Mouse (Mus musculus) limb, embryonic 15.5 days (tissue): ENCODE measurements around the gene Tm9sf4. TPM values are rescaled to one million over a fixed set of nuclear protein-coding genes. Genes with fewer than 3 reads are reported as not detected.

Experiments
- ATAC-seq: fragments of 200-750 bp; cut with Nextera tagmentation; 2 replicates; pipeline ENCODE4 v1.8.0; 2017; ENCODE audit warnings: low read depth, moderate TSS enrichment; ENCODE audit not compliant: insufficient number of reproducible peaks, low FRiP score, low TSS enrichment
- H3K27ac ChIP-seq: fragments of 300-500 bp; sonication (generic); 2 replicates; pipeline ENCODE4 v1.5.1; 2015; ENCODE audit warnings: moderate library complexity, mild to moderate bottlenecking, inconsistent platforms
- H3K27me3 ChIP-seq: fragments of 300-500 bp; sonication (generic); 2 replicates; pipeline ENCODE4 v1.6.1; 2015; ENCODE audit warnings: inconsistent platforms
- H3K36me3 ChIP-seq: fragments of 300-500 bp; sonication (generic); 2 replicates; pipeline ENCODE4 v1.6.1; 2015; ENCODE audit warnings: inconsistent platforms
- H3K4me1 ChIP-seq: fragments of 300-500 bp; sonication (generic); 2 replicates; pipeline ENCODE4 v1.6.1; 2015; ENCODE audit warnings: inconsistent platforms
- H3K4me2 ChIP-seq: fragments of 300-500 bp; sonication (generic); 2 replicates; pipeline ENCODE4 v1.6.1; 2015; ENCODE audit warnings: mild to moderate bottlenecking, inconsistent platforms
- H3K4me3 ChIP-seq: fragments of 300-500 bp; sonication (generic); 2 replicates; pipeline ENCODE4 v1.5.1; 2015; ENCODE audit warnings: mild to moderate bottlenecking, inconsistent platforms
- H3K9ac ChIP-seq: fragments of 300-500 bp; sonication (generic); 2 replicates; pipeline ENCODE4 v1.6.1; 2015; ENCODE audit warnings: inconsistent platforms
- H3K9me3 ChIP-seq: fragments of 300-500 bp; sonication (generic); 2 replicates; pipeline ENCODE4 v1.6.1; 2016; ENCODE audit warnings: inconsistent platforms
- WGBS: fragments of 180-500 bp; shearing (Covaris S2); methylation state at CpG from one replicate; pipeline ENCODE4 v1.1.7; 2015; 5-methylcytosine and 5-hydroxymethylcytosine counted together
- polyA plus RNA-seq: library from polyadenylated mRNA; unstranded; fragments of >200 nt; fragmentation: Nextera tagmentation; extraction: Ambion mirVana; gene quantifications from 2 replicates; pipeline ENCODE4 v1.2.1, GENCODE M21; 2015

Tm9sf4 gene
- polyA plus RNA-seq, 1 experiment from 2014 or later, result 101 TPM

DNA sequence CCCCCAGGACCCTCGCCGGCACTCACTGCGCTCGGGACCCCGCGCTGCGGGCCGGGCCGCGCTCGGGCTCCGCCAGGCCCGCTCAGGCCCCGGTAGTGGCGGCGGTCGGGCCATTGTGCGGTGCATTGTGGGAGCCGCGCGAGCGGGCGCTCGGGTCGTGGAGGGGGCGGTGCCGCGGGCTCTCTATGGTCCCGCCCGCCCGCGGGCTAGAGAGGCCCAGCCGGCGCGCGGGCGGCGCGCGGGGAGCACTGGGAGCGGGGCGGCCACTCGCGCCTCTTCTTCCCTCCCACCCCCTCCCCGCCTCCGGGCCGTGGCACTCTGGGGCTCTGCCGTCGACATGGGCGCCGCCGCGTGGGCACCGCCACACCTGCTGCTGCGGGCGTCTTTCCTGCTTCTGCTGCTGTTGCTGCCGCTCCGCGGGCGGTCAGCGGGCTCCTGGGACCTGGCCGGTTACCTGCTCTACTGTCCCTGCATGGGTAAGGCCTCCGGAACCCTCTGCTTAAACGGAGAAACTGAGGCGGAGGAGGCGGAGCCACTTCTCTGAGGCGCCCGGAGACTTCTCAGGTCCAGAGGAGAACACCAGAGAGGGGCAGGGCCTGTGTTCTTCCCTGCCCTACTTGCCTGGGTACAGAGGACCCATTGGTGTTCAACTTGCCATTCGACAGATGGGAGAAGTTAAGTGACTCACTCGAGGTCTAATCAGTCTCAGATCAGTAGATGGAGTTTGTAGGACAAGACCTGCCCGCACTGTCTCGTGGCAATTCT lies 80.3 kb downstream of the Tm9sf4 start, which contains the start of the genes Plagl2 and Pofut1:
TSS of gene Plagl2 (minus strand) at position 177 of the 765 bp plus-strand sequence.
TSS of gene Pofut1 (plus strand) at position 284 of the 765 bp plus-strand sequence.
- Histone ChIP-seq H3K36me3 (peaks cover 18% of the 10 kb centered on the region), H3K4me3 (peak within 1 kb of the TSS; percentile 97), H3K27me3 (no peaks in the 10 kb centered on the region), H3K4me2 (peak within 1 kb of the TSS; percentile 80), H3K9me3 (no peaks in the 10 kb centered on the region), H3K9ac (peak within 1 kb of the TSS; percentile 99), H3K4me1 (peaks cover 24% of the 10 kb centered on the region), H3K27ac (peak within 1 kb of the TSS; percentile 97)
- WGBS, result under 1% methylated on average over 55 of the region's 72 CpGs
- peak; percentile 93 for ATAC-seq

- H3K36me3 ChIP-seq, result peaks cover 18% of the 10 kb centered on the region
- H3K4me3 ChIP-seq, result peak overlapping the region; percentile 97
- H3K27ac ChIP-seq, result peak overlapping the region; percentile 97
- H3K4me1 ChIP-seq, result peaks cover 24% of the 10 kb centered on the region
- H3K27me3 ChIP-seq, result no peaks in the 10 kb centered on the region
- WGBS, result 52% methylated on average over 6 of the region's 6 CpGs
- H3K4me2 ChIP-seq, result peak overlapping the region; percentile 80
- H3K9me3 ChIP-seq, result no peaks in the 10 kb centered on the region
- no peak for ATAC-seq
- H3K9ac ChIP-seq, result peak overlapping the region; percentile 99
Measured at GRCm38 (mm10) chr2:153242156-153242555, 81.1 kb downstream of the Tm9sf4 start.

- Histone ChIP-seq H3K4me3 (no peak overlapping the region), H3K36me3 (peaks cover 65% of the 10 kb centered on the region), H3K9ac (no peak overlapping the region), H3K27ac (no peak overlapping the region), H3K4me1 (no peaks in the 10 kb centered on the region), H3K4me2 (no peak overlapping the region), H3K9me3 (no peaks in the 10 kb centered on the region), H3K27me3 (no peaks in the 10 kb centered on the region)
- no peak for ATAC-seq
- 80% methylated on average over 5 of the region's 5 CpGs for WGBS
Measured at GRCm38 (mm10) chr2:153249751-153250150, 88.6 kb downstream of the Tm9sf4 start.

GRCm38 (mm10) chr2:153256604-153257003 lies 95.5 kb downstream of the Tm9sf4 start:
- no peak overlapping the region for H3K27ac ChIP-seq
- H3K4me1 ChIP-seq, result peaks cover 5% of the 10 kb centered on the region
- peaks cover 37% of the 10 kb centered on the region for H3K36me3 ChIP-seq
- no peak for ATAC-seq
- WGBS, result 84% methylated on average over 2 of the region's 2 CpGs
- no peaks in the 10 kb centered on the region for H3K27me3 ChIP-seq
- no peaks in the 10 kb centered on the region for H3K9me3 ChIP-seq
- no peak overlapping the region for H3K4me3 ChIP-seq
- H3K4me2 ChIP-seq, result no peak overlapping the region
- no peak overlapping the region for H3K9ac ChIP-seq

GRCm38 (mm10) chr2:153259030-153259863 lies 98.1 kb downstream of the Tm9sf4 start:
- no peak for ATAC-seq
- no peak overlapping the region for H3K9ac ChIP-seq
- no peaks in the 10 kb centered on the region for H3K27me3 ChIP-seq
- peaks cover 42% of the 10 kb centered on the region for H3K36me3 ChIP-seq
- 69% methylated on average over 12 of the region's 12 CpGs for WGBS
- H3K4me1 ChIP-seq, result peaks cover 5% of the 10 kb centered on the region
- H3K9me3 ChIP-seq, result no peaks in the 10 kb centered on the region
- no peak overlapping the region for H3K27ac ChIP-seq
- H3K4me2 ChIP-seq, result no peak overlapping the region
- no peak overlapping the region for H3K4me3 ChIP-seq

Other genes starting within 250 kb of the Tm9sf4 start
- 0.90 and 4.2 TPM in 2 replicates for gene Mylk2, start 250.0 kb upstream of the Tm9sf4 start, polyA plus RNA-seq
- gene Foxs1, start 228.1 kb upstream of the Tm9sf4 start, polyA plus RNA-seq, result 3.5 and 5.9 TPM in 2 replicates
- gene Dusp15, start 209.6 kb upstream of the Tm9sf4 start, polyA plus RNA-seq, result 0.36 and 0.38 TPM in 2 replicates
- gene Ttll9, start 198.8 kb upstream of the Tm9sf4 start, polyA plus RNA-seq, result 0.15 and 0.52 TPM in 2 replicates
- 144 and 152 TPM in 2 replicates for gene Pdrg1, start 145.9 kb upstream of the Tm9sf4 start, polyA plus RNA-seq
- gene Xkr7, start 129.5 kb upstream of the Tm9sf4 start, polyA plus RNA-seq, result not detected in 2 replicates
- gene Ccm2l, start 95.3 kb upstream of the Tm9sf4 start, polyA plus RNA-seq, result 1.8 and 2.3 TPM in 2 replicates
- 10.6 and 14.5 TPM in 2 replicates for gene Hck, start 52.8 kb upstream of the Tm9sf4 start, polyA plus RNA-seq
- 14.5 and 14.7 TPM in 2 replicates for gene Tspyl3, start 64.1 kb downstream of the Tm9sf4 start, polyA plus RNA-seq
- gene Plagl2, start 80.1 kb downstream of the Tm9sf4 start, polyA plus RNA-seq, result 14.8 and 14.9 TPM in 2 replicates
- 6.7 and 8.5 TPM in 2 replicates for gene Pofut1, start 80.2 kb downstream of the Tm9sf4 start, polyA plus RNA-seq
- gene Kif3b, start 130.1 kb downstream of the Tm9sf4 start, polyA plus RNA-seq, result 4.8 and 6.7 TPM in 2 replicates
- 9.6 and 10.5 TPM in 2 replicates for gene Asxl1, start 184.5 kb downstream of the Tm9sf4 start, polyA plus RNA-seq